Mouse (Mus musculus): ENCODE measurements around the gene Map4k2. TPM values are rescaled to one million over a fixed set of nuclear protein-coding genes. Genes with fewer than 3 reads are reported as not detected.

Gene Map4k2
- total and polyA plus RNA-seq, 3 experiments: 55.5 to 119 (median 95.2) TPM

- Histone ChIP-seq H3K4me1 (ENCODE audit: control insufficient read depth in 1 of 2, insufficient read depth in 2 of 2) (peaks cover 41 to 69% of the 10 kb centered on the region in 2 experiments), H3K4me3 (replicated peaks in 1 of 3; ENCODE audit: low read depth in 2 of 3, low read length in 2 of 3, poor library complexity in 1 of 3) (no peak overlapping the region)
- no peak for DNase-seq (ENCODE audit: extremely low read depth)
Measured at GRCm38 (mm10) chr19:6303831-6304230, 37.1 kb upstream of the Map4k2 start.

GRCm38 (mm10) chr19:6304787-6305516, 36.0 kb upstream of the Map4k2 start:
- in situ Hi-C loops (cut with MboI; ENCODE audit: low pct_ligation_motif_present, low pct_unique_long_range_greater_than_20kb, low sequenced_read_pairs) (loop anchor here (5.0 to 25.0 kb wide), 2 partner anchors 43 to 143 kb away; no protein-coding TSS in a partner anchor), dilution Hi-C loops (cut with MboI; ENCODE audit: extremely low pct_ligation_motif_present, extremely low pct_unique_long_range_greater_than_20kb, low sequenced_read_pairs) (no loop called here)
- Histone ChIP-seq H3K27ac (ENCODE audit: insufficient read depth, low read depth) (peak overlapping the region; percentile 72), H3K9me3 (replicated peaks; ENCODE audit: low read length) (no peaks in the 10 kb centered on the region), H3K9ac (ENCODE audit: insufficient read depth, low read depth) (no peak overlapping the region; the same call in 1 of the 2 replicates), H3K27me3 (replicated peaks) (no peaks in the 10 kb centered on the region), H3K79me2 (replicated peaks; ENCODE audit: control insufficient read depth, extremely low read depth, insufficient read depth, poor library complexity, severe bottlenecking) (0 out of 2 replicates have a peak, but pooled peaks cover 3% of the 10 kb centered on the region), H3K4me2 (ENCODE audit: insufficient read depth, low read depth, poor library complexity, severe bottlenecking) (no peak overlapping the region), H3K36me3 (replicated peaks in 1 of 2; ENCODE audit: control insufficient read depth in 1 of 2, insufficient read depth in 1 of 2, low read length in 1 of 2) (peaks cover 10 to 20% of the 10 kb centered on the region in 2 experiments), H3K4me1 (ENCODE audit: control insufficient read depth in 1 of 2, insufficient read depth in 2 of 2) (peaks cover 33 to 58% of the 10 kb centered on the region in 2 experiments), H3K4me3 (replicated peaks in 1 of 3; ENCODE audit: low read depth in 2 of 3, low read length in 2 of 3, poor library complexity in 1 of 3) (no peak overlapping the region)
- DNase-seq (ENCODE audit: extremely low read depth): peak; percentile 90
- TF ChIP-seq ETS1 (conservative IDR thresholded peaks at IDR 0.05; ENCODE audit: low read depth, low read length): 0 out of 2 replicates have a peak, but pooled peaks have one; percentile 16
- no peak for TF ChIP-seq EP300 (IDR thresholded peaks at IDR 0.05; ENCODE audit: low read length)
- TF ChIP-seq UBTF (IDR thresholded peaks at IDR 0.05; ENCODE audit: low read depth, low read length): no peak
- TF ChIP-seq ZC3H11A (IDR thresholded peaks at IDR 0.05; ENCODE audit: low read depth, low read length): peak; percentile 99
- TF ChIP-seq JUND (conservative IDR thresholded peaks at IDR 0.05; ENCODE audit: low read depth, low read length): no peak
- no peak for TF ChIP-seq CHD2 (IDR thresholded peaks at IDR 0.05; ENCODE audit: low read length)
- no peak for TF ChIP-seq MAZ (IDR thresholded peaks at IDR 0.05; ENCODE audit: low read depth, low read length)
- no peak for TF ChIP-seq USF1 (IDR thresholded peaks at IDR 0.05; ENCODE audit: low read depth, low read length)
- peak; percentile 55; the same call in 1 of the 2 replicates for TF ChIP-seq NELFE (IDR thresholded peaks at IDR 0.05; ENCODE audit: low read depth, low read length)
- TF ChIP-seq POLR2AphosphoS2 (IDR thresholded peaks at IDR 0.05; ENCODE audit: low read depth, low read length): no peak
- TF ChIP-seq RAD21 (IDR thresholded peaks at IDR 0.05; ENCODE audit: low read depth, low read length): peak; percentile 100
- no peak for TF ChIP-seq MAX (IDR thresholded peaks at IDR 0.05; ENCODE audit: low read length)
- no peak for TF ChIP-seq JUN (IDR thresholded peaks at IDR 0.05; ENCODE audit: insufficient read depth, low read depth, low read length)
- TF ChIP-seq KAT2A (IDR thresholded peaks at IDR 0.05; ENCODE audit: insufficient replicate concordance, low read length): no peak
- TF ChIP-seq MYC (IDR thresholded peaks at IDR 0.05; ENCODE audit: low read depth, low read length): no peak
- no peak for TF ChIP-seq E2F4 (IDR thresholded peaks at IDR 0.05; ENCODE audit: insufficient replicate concordance, low read depth, low read length)
- TF ChIP-seq BHLHE40 (IDR thresholded peaks at IDR 0.05; ENCODE audit: low read depth, low read length): no peak
- TF ChIP-seq ZMIZ1 (IDR thresholded peaks at IDR 0.05; ENCODE audit: low read depth, low read length): no peak
- no peak for TF ChIP-seq RCOR1 (conservative IDR thresholded peaks at IDR 0.05; ENCODE audit: low read depth, low read length)
- 0 out of 2 replicates have a peak, but pooled peaks have one; percentile 40 for TF ChIP-seq NRF1 (IDR thresholded peaks at IDR 0.05; ENCODE audit: low read depth, low read length)
- TF ChIP-seq HCFC1 (IDR thresholded peaks at IDR 0.05; ENCODE audit: low read depth, low read length): no peak; the same call in 1 of the 2 replicates
- peak; percentile 55 for TF ChIP-seq ELF1 (IDR thresholded peaks at IDR 0.05; ENCODE audit: low read depth, low read length)
- TF ChIP-seq TCF12 (IDR thresholded peaks at IDR 0.05; ENCODE audit: low read depth, low read length): peak; percentile 40; the same call in 1 of the 2 replicates
- no peak for TF ChIP-seq CHD1 (IDR thresholded peaks at IDR 0.05; ENCODE audit: low read depth, low read length)
- TF ChIP-seq POLR2A (IDR thresholded peaks at IDR 0.05; ENCODE audit: low read depth, low read length): no peak

More at GRCm38 (mm10) chr19:6303831-6304230, 37.1 kb upstream of the Map4k2 start:
- no peak overlapping the region for H3K9ac ChIP-seq (ENCODE audit: insufficient read depth, low read depth)
- H3K9me3 ChIP-seq (replicated peaks; ENCODE audit: low read length): no peaks in the 10 kb centered on the region
- H3K27me3 ChIP-seq (replicated peaks): no peaks in the 10 kb centered on the region
- dilution Hi-C loops (cut with MboI; ENCODE audit: extremely low pct_ligation_motif_present, extremely low pct_unique_long_range_greater_than_20kb, low sequenced_read_pairs) (no loop called here), in situ Hi-C loops (cut with MboI; ENCODE audit: low pct_ligation_motif_present, low pct_unique_long_range_greater_than_20kb, low sequenced_read_pairs) (loop anchor here (25.0 kb wide), 1 partner anchor 142 kb away; no protein-coding TSS in a partner anchor)
- peaks cover 6% of the 10 kb centered on the region; the same call in 1 of the 2 replicates for H3K79me2 ChIP-seq (replicated peaks; ENCODE audit: control insufficient read depth, extremely low read depth, insufficient read depth, poor library complexity, severe bottlenecking)
- H3K36me3 ChIP-seq (replicated peaks in 1 of 2; ENCODE audit: control insufficient read depth in 1 of 2, insufficient read depth in 1 of 2, low read length in 1 of 2): peaks cover 17 to 30% of the 10 kb centered on the region in 2 experiments
- no peak overlapping the region for H3K4me2 ChIP-seq (ENCODE audit: insufficient read depth, low read depth, poor library complexity, severe bottlenecking)
- no peak for TF ChIP-seq POLR2AphosphoS2 (IDR thresholded peaks at IDR 0.05; ENCODE audit: low read depth, low read length)
- TF ChIP-seq MEF2A (IDR thresholded peaks at IDR 0.05; ENCODE audit: borderline replicate concordance, low read depth, low read length): no peak
- no peak for TF ChIP-seq IRF4 (IDR thresholded peaks at IDR 0.05; ENCODE audit: low read depth, low read length)
- TF ChIP-seq TBP (conservative IDR thresholded peaks at IDR 0.05; ENCODE audit: low read depth, low read length): no peak
- no peak for TF ChIP-seq CTCF (conservative IDR thresholded peaks at IDR 0.05 in 1 of 2, IDR thresholded peaks at IDR 0.05 in 1 of 2; ENCODE audit: low read depth in 2 of 2, low read length in 2 of 2)
- TF ChIP-seq ETS1 (conservative IDR thresholded peaks at IDR 0.05; ENCODE audit: low read depth, low read length): no peak
- TF ChIP-seq USF1 (IDR thresholded peaks at IDR 0.05; ENCODE audit: low read depth, low read length): no peak
- no peak for TF ChIP-seq ZKSCAN1 (IDR thresholded peaks at IDR 0.05; ENCODE audit: borderline replicate concordance, low read depth, low read length)
- no peak for TF ChIP-seq TCF12 (IDR thresholded peaks at IDR 0.05; ENCODE audit: low read depth, low read length)
- no peak for TF ChIP-seq NRF1 (IDR thresholded peaks at IDR 0.05; ENCODE audit: low read depth, low read length)
- TF ChIP-seq E2F4 (IDR thresholded peaks at IDR 0.05; ENCODE audit: insufficient replicate concordance, low read depth, low read length): no peak
- no peak for TF ChIP-seq HCFC1 (IDR thresholded peaks at IDR 0.05; ENCODE audit: low read depth, low read length)
- no peak for TF ChIP-seq USF2 (conservative IDR thresholded peaks at IDR 0.05; ENCODE audit: low read depth, low read length)
- TF ChIP-seq RCOR1 (conservative IDR thresholded peaks at IDR 0.05; ENCODE audit: low read depth, low read length): no peak
- no peak for TF ChIP-seq SMC3 (IDR thresholded peaks at IDR 0.05; ENCODE audit: low read depth, low read length)
- no peak for TF ChIP-seq MYC (IDR thresholded peaks at IDR 0.05; ENCODE audit: low read depth, low read length)
- peak overlapping the region; percentile 72 for H3K27ac ChIP-seq (ENCODE audit: insufficient read depth, low read depth)
